Mouse (Mus musculus) CH12.LX (cell line): ENCODE data around the gene Dusp2.

ENCODE experiments used
- CHD2 ChIP-seq: IDR thresholded peaks from 2 replicates; pipeline ENCODE4 v1.6.1; 2011; ENCODE audit warnings: low read length, improper control_type of control experiment
- CTCF ChIP-seq, 2 experiments: IDR thresholded peaks in 1 of 2; conservative IDR thresholded peaks in 1 of 2; 2 replicates each; pipeline ENCODE4 v1.5.1; 2011 to 2012; ENCODE audit warnings: low read depth in 2 of 2, low read length in 2 of 2, improper control_type of control experiment in 1 of 2, inconsistent platforms in 1 of 2, mild to moderate bottlenecking in 1 of 2, moderate library complexity in 1 of 2
- E2F4 ChIP-seq: IDR thresholded peaks from 2 replicates; pipeline ENCODE4 v1.6.1; 2011; ENCODE audit warnings: low read depth, low read length, improper control_type of control experiment; ENCODE audit not compliant: insufficient replicate concordance
- HCFC1 ChIP-seq: IDR thresholded peaks from 2 replicates; pipeline ENCODE4 v1.6.1; 2012; ENCODE audit warnings: low read depth, mild to moderate bottlenecking, inconsistent platforms, low read length, improper control_type of control experiment
- MAFK ChIP-seq: IDR thresholded peaks from 2 replicates; pipeline ENCODE4 v1.6.1; 2011; ENCODE audit warnings: low read length, improper control_type of control experiment; ENCODE audit not compliant: insufficient replicate concordance
- MEF2A ChIP-seq: IDR thresholded peaks from 2 replicates; pipeline ENCODE4 v1.6.1; 2014; ENCODE audit warnings: low read depth, mild to moderate bottlenecking, inconsistent platforms, low read length, improper control_type of control experiment, borderline replicate concordance
- MXI1 ChIP-seq: IDR thresholded peaks from 2 replicates; pipeline ENCODE4 v1.6.1; 2011; ENCODE audit warnings: mild to moderate bottlenecking, low read depth, low read length, improper control_type of control experiment
- NELFE ChIP-seq: IDR thresholded peaks from 2 replicates; pipeline ENCODE4 v1.6.1; 2011; ENCODE audit warnings: low read depth, low read length, improper control_type of control experiment
- POLR2A ChIP-seq: IDR thresholded peaks from 2 replicates; pipeline ENCODE4 v1.6.1; 2011; ENCODE audit warnings: low read depth, mild to moderate bottlenecking, improper control_type of control experiment, low read length
- POLR2AphosphoS2 ChIP-seq: IDR thresholded peaks from 2 replicates; pipeline ENCODE4 v1.6.1; 2011; ENCODE audit warnings: low read depth, low read length, improper control_type of control experiment
- ZC3H11A ChIP-seq: IDR thresholded peaks from 2 replicates; pipeline ENCODE4 v1.6.1; 2012; ENCODE audit warnings: low read depth, mild to moderate bottlenecking, inconsistent platforms, low read length, improper control_type of control experiment

GRCm38 (mm10) chr2:127375087-127375486, 39.1 kb downstream of the Dusp2 start:
- TF ChIP-seq NELFE = no peak
- TF ChIP-seq CTCF (conservative IDR thresholded peaks at IDR 0.05 in 1 of 2, IDR thresholded peaks at IDR 0.05 in 1 of 2; ENCODE audit: low read depth in 2 of 2, low read length in 2 of 2) = no peak
- no peak for TF ChIP-seq E2F4
- no peak for TF ChIP-seq MEF2A
- TF ChIP-seq POLR2A = no peak
- no peak for TF ChIP-seq MXI1
- no peak for TF ChIP-seq HCFC1
- no peak for TF ChIP-seq POLR2AphosphoS2
- no peak for TF ChIP-seq MAFK
- no peak for TF ChIP-seq ZC3H11A
- TF ChIP-seq CHD2 = no peak
